7 mouse cellular contexts compared by ENCODE assay signal in genomic region chr8:10926518-10926915, GRCm38 (mm10).
DNase-seq lines count a peak whose midpoint lies in the region; ATAC-seq and TF ChIP-seq lines count a peak whose summit lies in the region.

No protein-coding gene starts in this region.

- H3K36me3 ChIP-seq in forebrain, embryonic 12.5 days (replicated peaks), result no peaks in the 10 kb centered on the region
- no peaks in the 10 kb centered on the region for H3K36me3 ChIP-seq in hindbrain, embryonic 16.5 days (ENCODE audit: control insufficient read depth, insufficient read depth, low read length)
- no peaks in the 10 kb centered on the region for H3K36me3 ChIP-seq in stomach, postnatal 0 days (ENCODE audit: control insufficient read depth, insufficient read depth, low read length)

- peak overlapping the region; percentile 18; the same call in 1 of the 2 replicates for H3K9ac ChIP-seq in forebrain, embryonic 12.5 days
- H3K9ac ChIP-seq in hindbrain, embryonic 16.5 days (ENCODE audit: low read depth, low read length), result no peak overlapping the region
- no peak overlapping the region for H3K9ac ChIP-seq in stomach, postnatal 0 days (ENCODE audit: low read length)

- H3K27me3 ChIP-seq in forebrain, embryonic 12.5 days, result peaks cover 41% of the 10 kb centered on the region
- peaks cover 3% of the 10 kb centered on the region; the same call in 1 of the 2 replicates for H3K27me3 ChIP-seq in hindbrain, embryonic 16.5 days (replicated peaks; ENCODE audit: control insufficient read depth, insufficient read depth, low read length)
- no peaks in the 10 kb centered on the region for H3K27me3 ChIP-seq in stomach, postnatal 0 days (ENCODE audit: control insufficient read depth, insufficient read depth, low read length)

- peaks cover 74% of the 10 kb centered on the region for H3K4me1 ChIP-seq in forebrain, embryonic 12.5 days
- H3K4me1 ChIP-seq in hindbrain, embryonic 16.5 days (ENCODE audit: control insufficient read depth, insufficient read depth, low read depth, low read length), result peaks cover 49% of the 10 kb centered on the region
- H3K4me1 ChIP-seq in stomach, postnatal 0 days (replicated peaks; ENCODE audit: control insufficient read depth, insufficient read depth), result peaks cover 7% of the 10 kb centered on the region

- no peak for ATAC-seq in forebrain, embryonic 12.5 days (ENCODE audit: low FRiP score)
- ATAC-seq in hindbrain, embryonic 16.5 days, result no peak
- no peak for ATAC-seq in stomach, postnatal 0 days (ENCODE audit: low FRiP score, low TSS enrichment)

- DNase-seq in right cerebral cortex, adult 2 months (ENCODE audit: low spot score in 2 of 2), result peak; percentile 26 to 40
- no peak for DNase-seq in right cerebral cortex, postnatal 14 days
- DNase-seq in stomach, postnatal 0 days (ENCODE audit: low spot score), result no peak
- DNase-seq in spleen, postnatal 14 days (ENCODE audit: low spot score in 2 of 2), result no peak
- DNase-seq in ovary, adult 18-20 months (ENCODE audit: low spot score), result no peak

- no peak for TF ChIP-seq EP300 in stomach, postnatal 0 days (optimal IDR thresholded peaks at IDR 0.05)

- TF ChIP-seq CTCF in stomach, postnatal 0 days (IDR thresholded peaks at IDR 0.05; ENCODE audit: low read depth), result peak; percentile 14; the same call in 1 of the 2 replicates

- peak overlapping the region; percentile 82 for H3K27ac ChIP-seq in forebrain, embryonic 12.5 days
- H3K27ac ChIP-seq in hindbrain, embryonic 16.5 days (ENCODE audit: low read depth, low read length), result peak overlapping the region; percentile 73
- H3K27ac ChIP-seq in stomach, postnatal 0 days (replicated peaks), result peak overlapping the region; percentile 35; the same call in 1 of the 2 replicates

- H3K9me3 ChIP-seq in forebrain, embryonic 12.5 days, result no peaks in the 10 kb centered on the region
- H3K9me3 ChIP-seq in hindbrain, embryonic 16.5 days (ENCODE audit: control insufficient read depth, low read length), result no peaks in the 10 kb centered on the region
- no peaks in the 10 kb centered on the region for H3K9me3 ChIP-seq in stomach, postnatal 0 days (ENCODE audit: control insufficient read depth, low read length)

- H3K4me2 ChIP-seq in forebrain, embryonic 12.5 days, result peak overlapping the region; percentile 46
- 0 out of 2 replicates have a peak overlapping the region, but pooled peaks have one; percentile 17 for H3K4me2 ChIP-seq in hindbrain, embryonic 16.5 days (ENCODE audit: low read length)
- H3K4me2 ChIP-seq in stomach, postnatal 0 days (replicated peaks; ENCODE audit: low read depth), result no peak overlapping the region

- no peak overlapping the region for H3K4me3 ChIP-seq in forebrain, embryonic 12.5 days (replicated peaks)
- no peak overlapping the region for H3K4me3 ChIP-seq in hindbrain, embryonic 16.5 days (ENCODE audit: low read length)
- H3K4me3 ChIP-seq in stomach, postnatal 0 days (ENCODE audit: low read depth, low read length), result no peak overlapping the region

Comparison
In these comparisons a context has a peak if more than half of its experiments do, and no peak if none do; other contexts are left out.
1. DNase-seq: peak in right cerebral cortex, adult 2 months (2 of 2); none in right cerebral cortex, postnatal 14 days (single experiment), stomach, postnatal 0 days (single experiment), spleen, postnatal 14 days (0 of 2) and ovary, adult 18-20 months (single experiment).
2. Peak in every context shown above with its lines, with median percentiles within 50 percentile points of each other: H3K27ac ChIP-seq.